Mouse (Mus musculus): ENCODE results near the gene Sptb.

The Sptb gene

DNA sequence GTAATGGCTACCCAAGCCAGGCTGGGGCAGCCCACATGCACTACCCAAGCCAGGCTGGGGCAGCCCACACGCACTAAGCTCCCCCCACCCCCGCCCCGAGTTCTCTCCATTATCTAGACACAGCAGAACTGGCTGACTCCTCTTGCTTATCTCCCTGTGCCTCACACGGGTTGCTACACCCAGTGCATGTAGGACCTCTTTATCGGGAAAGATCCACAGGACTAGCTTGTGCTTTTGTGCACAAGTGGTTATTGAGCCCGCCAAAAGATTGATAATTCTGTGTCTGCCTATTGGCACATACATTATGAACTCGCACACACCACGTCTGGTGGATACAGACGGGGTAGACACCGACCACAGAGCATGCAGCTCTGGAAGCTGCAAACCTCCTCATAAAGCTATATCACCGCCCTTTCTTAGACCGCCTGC, 36.5 kb downstream of the Sptb start:
- no peak for DNase-seq (ENCODE audit: low spot score in 2 of 2)

DNA sequence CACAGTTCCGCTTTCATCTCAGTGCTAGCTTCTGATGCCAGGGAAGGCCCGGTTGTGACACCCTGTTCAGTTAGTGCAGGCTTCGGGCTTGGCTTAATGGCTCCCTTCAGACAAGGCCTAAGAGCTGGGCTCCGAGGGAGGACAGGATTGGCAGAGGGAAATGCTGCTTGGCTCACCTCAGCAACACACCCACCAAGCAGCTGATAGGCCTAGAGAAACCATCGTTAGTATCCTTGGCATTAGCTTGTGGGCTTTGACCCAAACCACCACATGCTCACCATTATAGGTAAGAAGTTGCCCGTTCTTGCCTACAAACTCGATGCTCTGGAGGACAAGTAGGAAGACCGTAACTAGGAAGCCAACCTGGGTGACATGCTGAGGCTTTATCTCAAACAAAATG, 38.3 kb downstream of the Sptb start:
- DNase-seq (ENCODE audit: low spot score in 2 of 2): no peak

DNA sequence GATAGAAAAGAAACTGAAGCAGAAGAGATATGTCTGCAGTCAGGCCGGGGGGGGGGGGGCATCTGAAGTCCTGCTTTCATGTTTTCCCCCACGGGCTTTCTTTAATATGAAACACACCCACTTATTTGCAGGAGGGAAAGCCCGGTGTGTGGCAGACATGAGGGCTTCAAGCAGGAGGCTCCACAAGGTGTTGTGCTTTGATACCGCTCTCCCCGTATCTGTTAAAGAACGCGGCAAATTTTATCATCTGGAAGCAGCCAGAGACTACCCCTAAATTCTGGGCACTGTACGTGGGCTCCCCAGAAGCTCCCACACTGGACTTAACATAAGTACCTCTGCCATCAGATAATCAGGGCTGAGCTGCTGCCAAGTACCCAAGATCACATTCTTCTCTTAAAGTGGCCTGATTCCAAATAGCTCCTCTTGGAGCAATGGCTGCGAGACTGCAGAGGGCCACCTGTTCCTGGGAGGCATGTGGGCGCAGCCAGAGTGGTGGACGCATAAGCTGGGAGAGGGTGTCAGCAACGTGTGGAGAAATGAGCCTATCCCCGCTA, 39.7 kb downstream of the Sptb start:
- DNase-seq (ENCODE audit: low spot score in 2 of 2): peak in 1 of 2 experiments; percentile 55

DNA sequence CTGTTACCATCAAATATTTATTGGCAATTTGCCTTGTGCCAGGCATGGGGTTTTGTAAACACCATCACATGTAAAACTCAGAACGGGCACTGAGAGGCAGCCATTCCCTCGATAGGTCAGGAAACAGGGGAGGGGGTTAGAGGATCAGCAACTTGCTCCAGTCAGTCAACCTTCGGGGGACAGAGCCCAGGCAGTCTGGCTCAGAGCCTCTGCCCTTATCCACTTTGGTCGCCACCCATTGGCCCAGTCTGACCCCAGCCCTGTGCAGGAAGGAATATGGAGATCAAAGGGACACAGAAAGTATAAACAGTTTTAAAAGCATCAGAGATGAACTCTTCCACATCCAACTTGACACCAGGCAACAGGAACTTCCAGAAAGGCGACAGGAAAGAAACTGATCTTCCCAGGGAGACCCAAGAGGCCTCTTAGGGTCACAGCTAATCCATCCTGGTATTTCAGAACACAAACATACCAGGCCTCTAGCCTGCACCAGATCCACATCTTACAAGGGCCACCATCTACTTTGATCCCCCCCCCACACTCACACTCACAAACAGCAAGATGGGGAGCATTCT, 40.3 kb downstream of the Sptb start:
- no peak for DNase-seq (ENCODE audit: low spot score in 2 of 2)

DNA sequence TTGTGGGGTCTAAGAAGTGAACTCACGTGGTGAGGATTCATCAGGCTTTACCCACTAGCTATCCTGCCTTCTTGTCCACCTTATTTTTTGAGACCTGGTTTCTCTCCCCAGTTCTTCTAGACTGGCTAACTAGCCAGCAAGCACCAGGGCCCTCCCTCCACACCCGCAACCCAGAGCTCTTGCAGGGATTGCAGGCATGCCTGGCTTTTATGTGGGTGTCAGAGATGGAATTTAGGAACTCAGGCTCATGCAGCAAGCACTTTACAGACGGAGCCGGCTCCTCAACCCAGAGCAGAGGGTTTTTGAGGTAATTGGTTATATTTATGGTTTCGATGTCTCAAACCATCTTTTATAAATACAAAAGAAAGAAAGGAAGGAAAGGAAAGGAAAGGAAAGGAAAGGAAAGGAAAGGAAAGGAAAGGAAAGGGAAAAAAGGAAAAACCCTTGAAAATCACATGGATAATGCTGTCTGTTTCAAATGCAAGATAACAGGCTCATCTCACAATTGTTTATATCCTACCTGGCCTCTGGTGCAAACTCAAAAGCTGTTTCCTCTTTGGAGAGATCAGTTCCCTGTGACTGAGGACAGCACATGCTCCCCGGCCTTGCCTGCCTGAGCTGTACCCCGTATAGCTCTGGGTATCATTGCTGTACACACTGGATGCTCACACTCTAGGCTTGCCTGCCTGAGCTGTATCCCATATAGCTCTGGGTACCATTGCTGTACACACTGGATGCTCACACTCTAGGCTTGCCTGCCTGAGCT, 41.5 kb downstream of the Sptb start:
- no peak for DNase-seq (ENCODE audit: low spot score in 2 of 2)

DNA sequence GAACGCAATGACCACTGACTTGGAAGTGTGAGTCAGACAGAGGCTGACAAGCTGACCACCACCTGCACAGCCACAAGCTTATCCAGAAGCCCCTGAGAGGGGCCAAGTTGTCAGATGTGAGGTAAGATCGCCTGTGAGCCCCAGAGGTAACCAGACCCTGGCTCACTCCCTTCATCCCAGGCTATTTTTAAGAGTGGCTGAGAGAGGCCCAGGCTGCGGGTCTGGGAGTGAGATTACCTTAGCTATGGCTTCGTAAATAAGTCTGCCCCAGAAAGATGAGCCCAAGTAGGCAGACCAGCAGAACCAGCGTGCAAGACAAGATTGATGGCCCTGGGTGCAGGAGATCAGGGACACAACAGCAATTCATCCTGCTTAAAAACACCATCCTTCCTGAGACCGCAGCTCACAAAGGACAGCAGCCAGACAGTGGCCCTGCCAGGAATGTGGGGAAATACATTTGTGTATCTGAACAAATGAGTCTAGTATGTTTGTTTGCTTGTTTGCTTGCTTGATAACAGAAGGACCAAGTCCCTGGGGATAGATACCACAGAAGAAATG, 58.5 kb downstream of the Sptb start:
- no peak for DNase-seq (ENCODE audit: low spot score in 2 of 2)

DNA sequence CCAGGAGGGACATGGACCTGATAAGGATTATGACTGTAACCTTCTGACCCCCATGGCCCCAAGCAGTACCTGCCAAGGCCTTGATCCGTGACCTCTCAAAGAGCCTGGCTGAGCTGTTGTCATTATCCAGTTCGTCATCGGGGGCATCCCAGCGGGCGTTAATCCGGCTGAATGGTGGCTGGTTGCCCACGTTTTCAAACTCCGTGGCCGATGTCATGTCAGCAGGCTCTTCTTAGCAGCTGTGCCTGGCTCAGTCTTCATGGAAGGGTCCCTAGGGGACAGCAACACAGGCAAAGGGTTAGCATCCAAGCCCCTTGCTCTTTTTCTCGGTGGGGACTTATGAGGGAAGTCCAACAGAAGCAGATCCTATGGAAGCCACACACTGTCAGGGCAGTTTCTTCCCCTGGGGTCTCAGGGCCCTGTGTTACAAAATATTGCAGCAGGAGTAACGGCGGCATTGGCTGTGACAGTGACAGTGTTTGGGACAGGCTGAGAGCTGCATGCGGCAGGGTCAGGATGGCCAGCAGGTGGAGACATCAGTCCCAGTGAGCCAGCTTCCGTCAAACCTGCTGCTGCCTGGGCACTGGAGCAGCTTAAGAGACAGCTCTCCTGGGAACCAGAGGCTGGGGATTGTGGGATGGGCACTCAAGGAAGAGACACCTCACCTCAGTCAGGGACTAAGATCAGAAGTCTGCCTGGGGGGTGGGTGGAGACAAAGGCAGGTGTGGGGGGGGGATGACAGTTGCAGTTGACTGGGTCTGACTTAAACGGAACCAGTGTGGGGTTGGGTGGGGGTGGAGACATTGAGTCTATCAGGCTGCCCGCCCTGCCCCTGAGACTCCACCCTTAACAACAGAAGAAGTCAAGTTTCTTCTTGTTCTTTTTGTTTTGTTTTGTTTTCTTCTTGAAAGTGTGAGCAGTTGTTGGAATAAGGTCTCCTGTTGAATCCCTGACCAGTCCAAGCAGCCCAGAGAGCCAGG, 60.3 kb downstream of the Sptb start:
- peak in 1 of 2 experiments; percentile 61 for DNase-seq (ENCODE audit: low spot score in 2 of 2)

DNA sequence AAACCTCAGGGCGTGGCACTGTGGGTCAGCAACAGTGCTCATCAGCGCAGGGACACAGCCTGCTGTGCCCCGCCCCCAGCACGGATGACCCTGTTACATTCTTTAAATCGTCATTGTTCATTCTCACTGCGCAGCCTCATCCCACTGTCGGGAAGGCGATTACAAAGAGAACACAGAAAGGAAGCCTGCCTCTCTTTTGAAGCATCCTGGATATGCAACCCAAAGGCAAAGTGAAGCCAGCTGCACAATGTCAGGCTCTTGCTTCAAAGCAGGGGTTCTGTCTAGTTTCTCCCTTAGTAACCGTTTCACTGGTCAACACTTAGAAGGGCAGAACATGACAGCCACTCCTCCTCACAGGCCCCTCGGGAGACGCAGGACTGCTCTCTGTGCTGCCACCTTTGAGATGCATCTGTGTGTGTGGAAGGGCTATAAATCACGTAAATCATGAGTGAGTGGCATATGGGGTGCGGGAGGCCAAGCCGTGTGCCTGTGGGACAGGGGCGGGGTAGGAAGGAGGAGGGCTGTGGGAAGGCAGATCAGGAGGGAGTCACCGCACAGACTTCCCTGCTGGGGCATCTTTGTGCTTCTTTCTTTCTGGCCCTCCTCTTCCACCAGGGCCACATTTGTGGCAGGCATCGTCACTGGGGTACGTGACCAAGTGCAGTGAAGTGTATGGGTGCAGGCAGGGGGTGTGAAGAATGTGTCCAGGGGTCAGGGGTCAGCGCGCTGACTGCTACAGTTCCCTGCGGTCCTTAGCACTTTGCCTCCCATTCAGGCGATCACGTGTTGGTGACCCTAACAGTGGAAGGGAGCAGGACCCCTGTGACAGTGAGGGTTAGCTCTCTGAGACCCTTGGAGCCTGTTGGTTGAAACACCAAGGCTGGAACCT, 64.9 kb downstream of the Sptb start:
- no peak for DNase-seq (ENCODE audit: low spot score in 2 of 2)

DNA sequence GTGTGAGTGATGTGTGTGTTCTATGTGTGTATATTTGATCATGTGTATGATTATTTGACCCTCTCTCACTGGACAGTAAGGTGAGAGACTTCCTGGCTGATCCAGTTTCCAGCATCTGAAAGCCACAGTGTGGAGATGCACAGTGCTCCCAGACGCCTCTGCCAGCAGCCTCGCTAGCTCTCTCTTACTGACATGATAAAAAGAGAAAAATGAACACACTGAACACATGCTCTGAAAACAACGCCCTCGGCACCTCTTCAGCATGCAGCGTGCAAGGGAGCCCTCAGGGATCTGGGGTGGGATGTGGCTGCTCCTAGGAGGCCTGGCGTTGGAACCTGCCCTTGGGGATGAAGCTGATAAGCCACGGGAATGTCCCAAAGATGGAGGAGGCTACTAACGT, 66.7 kb downstream of the Sptb start:
- DNase-seq (ENCODE audit: low spot score in 2 of 2): no peak

DNA sequence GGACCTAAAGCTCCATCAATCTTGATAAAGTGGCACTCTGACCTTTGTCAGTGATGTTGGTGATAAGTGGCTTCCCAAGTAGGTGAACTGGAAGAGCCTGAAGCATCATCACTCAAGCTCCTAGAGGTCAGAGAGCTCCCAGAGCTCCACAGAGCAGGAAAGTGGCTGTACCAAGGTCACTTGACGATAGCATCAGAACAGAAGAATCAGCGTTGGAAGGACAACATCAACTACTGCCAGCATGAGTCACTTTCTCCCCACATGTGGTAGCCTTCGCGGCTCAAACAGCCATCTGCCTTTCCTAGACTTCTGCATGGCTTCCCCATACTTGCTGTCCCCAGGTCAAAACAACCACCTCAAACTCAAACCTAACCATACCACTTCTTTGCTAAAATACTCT, 67.7 kb downstream of the Sptb start:
- no peak for DNase-seq (ENCODE audit: low spot score in 2 of 2)

DNA sequence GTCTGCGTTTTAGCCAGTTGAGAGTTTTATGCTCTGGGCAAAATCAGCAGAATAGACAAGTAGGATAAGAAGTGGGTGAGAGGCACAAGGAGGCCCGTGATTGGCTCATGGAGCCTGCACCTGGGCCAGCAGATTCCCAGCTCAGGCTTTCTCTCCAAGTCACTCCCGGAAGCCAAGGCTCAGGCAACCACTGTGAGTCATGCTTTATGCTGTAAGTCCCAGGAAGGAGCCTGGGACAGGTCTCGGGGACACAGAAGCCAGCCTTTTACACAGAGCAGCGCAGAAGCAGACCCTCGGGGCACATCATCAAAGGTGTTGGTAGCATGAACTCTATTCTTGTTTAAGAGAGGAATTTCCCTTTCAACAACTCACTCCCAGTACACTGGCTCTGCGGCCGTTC, 69.7 kb downstream of the Sptb start:
- DNase-seq (ENCODE audit: low spot score in 2 of 2): no peak

DNA sequence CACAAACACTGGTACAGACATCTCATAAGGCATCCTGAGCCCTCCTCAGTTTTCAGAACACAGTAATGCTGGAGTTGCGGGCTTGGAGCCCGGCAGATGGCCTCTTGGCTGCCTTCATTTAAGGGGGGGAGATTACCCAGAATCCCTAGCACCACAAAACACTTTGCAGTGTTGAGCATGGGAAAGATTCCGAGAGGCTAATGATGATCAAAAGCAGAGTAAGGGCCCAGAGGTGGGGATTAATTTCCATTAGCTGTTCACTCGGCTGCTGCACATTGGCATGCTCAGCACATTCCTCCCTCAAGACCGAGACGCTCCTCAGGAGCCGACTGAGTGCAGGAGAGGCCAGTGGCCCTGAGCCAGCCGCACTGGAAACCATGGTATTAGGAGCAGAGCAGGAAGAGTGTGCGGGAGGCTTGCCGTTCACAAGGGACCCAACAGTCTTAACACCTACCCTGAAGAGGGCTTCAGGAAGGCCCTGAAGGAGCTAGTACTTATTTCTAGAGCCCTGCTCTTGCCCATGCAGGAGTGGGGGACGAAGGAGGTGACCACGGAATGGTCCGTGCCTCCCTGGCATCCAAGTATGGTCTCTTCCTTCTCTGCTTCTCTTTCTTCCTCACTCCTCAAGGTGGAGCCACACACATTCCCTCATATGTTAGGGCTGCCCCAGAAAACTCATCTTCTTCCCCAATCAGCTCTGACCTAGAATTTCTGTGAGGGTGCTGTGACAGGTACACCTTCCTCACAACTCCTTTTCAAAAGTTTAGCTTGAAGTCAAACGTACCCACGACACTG, 75.3 kb downstream of the Sptb start:
- DNase-seq (ENCODE audit: low spot score in 2 of 2): no peak

DNA sequence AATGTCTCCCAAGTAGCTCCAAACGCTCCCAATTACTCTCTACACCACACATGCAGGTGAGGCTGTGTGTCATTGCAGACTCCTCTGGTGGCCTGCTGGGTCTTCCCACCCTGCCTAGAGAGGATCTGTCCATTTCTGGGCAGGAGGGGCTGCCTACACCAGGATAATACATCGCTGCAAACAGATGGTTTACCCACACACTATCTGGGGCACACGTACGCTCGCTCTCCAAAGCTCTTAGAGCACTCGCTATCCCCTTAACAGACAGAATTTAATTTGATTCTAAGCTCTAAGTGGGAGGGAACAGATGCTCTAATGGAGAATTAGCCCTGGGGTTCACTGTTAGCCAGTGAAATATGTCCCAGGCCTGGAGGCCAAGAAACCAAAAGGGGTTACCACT, 87.0 kb downstream of the Sptb start:
- DNase-seq (ENCODE audit: low spot score in 2 of 2): peak in 1 of 2 experiments; percentile 36

DNA sequence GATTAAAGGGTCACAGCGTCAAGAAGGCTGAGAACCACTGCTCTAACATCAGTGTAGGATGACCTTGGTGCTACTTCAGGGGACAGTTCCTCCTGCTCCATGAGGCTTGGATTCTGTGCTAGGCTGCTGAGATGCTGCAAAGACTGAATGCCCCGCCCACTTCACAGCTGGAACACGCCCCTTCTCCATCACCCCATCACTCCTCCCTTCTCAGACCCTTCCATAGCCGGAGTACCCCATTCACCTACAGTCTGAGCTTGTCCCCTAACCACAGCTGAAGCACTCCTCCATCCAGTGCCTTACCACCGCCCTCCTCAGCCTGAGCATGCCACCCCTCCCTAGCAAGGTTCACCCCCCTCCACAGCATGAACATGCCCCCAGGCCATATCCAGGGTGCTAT, 90.5 kb downstream of the Sptb start:
- DNase-seq (ENCODE audit: low spot score in 2 of 2): no peak

DNA sequence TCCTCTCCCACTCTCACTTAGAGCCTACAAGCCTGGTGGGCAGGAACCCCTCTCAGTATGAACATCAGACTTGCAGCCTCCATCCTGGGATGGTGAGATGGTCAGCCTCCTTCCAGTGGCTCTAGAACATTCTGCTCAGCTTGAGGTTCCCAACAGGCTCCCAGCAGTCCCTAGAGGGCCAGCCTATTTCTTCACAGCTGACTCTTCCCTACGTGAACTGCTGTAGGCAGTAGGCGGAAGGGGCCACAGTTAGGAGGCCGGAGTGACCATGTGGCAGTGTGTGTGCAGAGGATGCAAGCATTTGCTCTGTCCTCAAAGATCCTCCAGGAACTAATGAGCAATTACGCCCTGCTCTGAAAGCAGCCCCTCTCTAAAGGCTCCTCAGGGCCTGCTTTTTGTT, 92.2 kb downstream of the Sptb start:
- DNase-seq (ENCODE audit: low spot score in 2 of 2): no peak

DNA sequence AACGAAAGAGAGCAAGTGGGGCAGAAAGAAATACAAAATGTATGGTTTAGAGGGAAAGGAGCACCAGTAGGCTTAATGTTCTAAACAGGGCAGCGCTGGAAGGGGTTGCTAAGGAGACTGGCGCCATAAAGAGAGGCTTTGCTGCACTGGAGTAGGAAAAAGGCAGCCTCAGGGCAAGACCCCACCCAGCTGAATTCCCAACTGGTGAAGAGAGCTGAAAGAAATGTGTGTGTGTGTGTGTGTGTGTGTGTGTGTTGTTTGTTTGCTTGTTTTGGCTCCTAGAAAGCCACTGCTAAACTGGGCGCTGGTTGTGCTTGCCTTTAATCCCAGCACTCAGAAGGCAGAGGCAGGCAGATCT, 94.8 kb downstream of the Sptb start:
- DNase-seq (ENCODE audit: low spot score in 2 of 2): no peak

DNA sequence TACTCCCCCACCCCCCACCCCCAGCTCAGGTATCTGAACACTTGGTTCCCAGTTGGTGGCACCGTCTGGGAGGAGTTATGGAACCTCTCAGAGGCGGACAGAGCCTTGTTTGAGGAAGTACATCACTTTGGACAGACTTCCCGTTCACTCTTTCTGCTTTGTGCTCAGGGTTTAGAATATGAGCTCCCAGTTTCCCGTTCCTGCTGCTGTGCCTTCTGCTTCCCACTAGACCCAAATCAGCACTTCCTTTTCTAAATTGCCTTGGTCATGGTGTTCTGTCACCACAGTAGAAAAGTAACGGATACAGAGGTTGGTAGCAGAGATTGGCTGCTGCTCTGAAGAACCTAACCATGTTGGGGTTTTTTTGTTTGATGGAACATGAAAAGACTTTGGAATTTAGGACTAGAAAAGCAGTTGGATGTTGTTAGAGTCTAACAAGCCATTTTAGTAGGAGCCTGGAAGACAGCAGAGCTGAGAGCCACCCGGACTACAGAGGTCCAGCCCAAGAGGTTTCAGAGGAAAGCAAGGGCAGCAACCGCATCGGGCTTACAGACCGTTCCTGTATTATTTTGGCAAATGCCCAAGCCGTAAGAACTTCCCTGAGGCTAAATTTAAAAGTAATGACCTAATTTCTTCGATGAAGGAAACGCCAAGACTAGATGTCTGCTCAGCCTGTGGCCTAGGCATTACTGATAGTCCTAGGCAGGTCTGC, 95.3 kb downstream of the Sptb start:
- DNase-seq (ENCODE audit: low spot score in 2 of 2): no peak

DNA sequence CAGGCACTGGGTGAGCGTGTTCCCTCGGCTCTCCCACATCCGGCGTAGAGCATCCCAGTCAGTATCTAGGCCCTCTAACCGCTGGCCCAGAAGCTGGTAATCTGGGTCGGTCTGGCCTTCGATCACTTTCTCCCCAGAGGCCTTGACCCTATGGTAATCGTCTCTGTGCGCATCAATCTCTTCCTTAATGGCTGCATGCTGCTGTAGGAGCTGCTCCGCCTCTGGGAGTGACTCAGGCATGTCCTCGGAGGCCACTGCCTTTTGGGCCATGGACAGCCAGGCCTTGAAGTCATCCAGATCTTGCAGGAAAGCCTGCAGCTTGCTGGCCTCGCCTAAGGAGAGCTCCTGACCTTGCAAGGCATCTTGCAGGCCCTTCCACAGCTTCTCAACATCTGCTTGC, 97.7 kb downstream of the Sptb start:
- no peak for DNase-seq (ENCODE audit: low spot score in 2 of 2)

DNA sequence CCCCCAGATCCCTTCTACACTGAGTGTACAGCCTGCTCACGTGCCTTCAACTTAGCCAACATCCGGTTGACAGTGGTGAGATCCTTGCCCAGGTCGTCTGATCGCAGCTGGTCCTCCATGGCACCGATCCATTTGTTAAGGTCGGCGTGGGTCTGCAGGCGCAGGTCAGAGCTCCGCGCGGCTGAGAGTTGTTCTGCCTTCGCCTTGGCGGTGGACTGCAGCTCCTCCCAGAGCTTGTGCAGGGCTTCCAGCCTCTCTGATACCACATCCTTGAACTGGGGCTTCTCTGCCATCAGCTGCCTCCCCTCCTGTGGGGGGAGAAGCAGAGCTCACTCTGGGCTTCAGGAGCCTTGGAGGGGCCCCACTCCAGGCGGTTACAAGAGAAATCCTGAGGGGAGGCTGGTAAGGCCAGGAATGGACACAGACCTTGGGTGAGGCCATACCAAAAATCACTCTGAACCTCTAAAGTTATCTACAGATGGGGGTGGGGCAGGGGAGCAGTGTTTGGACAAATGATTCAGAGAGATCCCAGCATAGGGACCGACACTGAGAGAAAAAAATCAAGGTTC, 101.3 kb downstream of the Sptb start:
- DNase-seq (ENCODE audit: low spot score in 2 of 2): no peak

All from left cerebral cortex, adult 9 months (tissue).